Mouse (Mus musculus) testis, adult 2 months (tissue): Measurements from ENCODE around the gene Dnajc5g. TPM values are rescaled to one million over a fixed set of nuclear protein-coding genes. Genes with fewer than 3 reads are reported as not detected.

Experiments
- H3K27ac ChIP-seq: fragments of 200-500 bp; 2 replicates; pipeline ENCODE4 v1.5.1; 2012; ENCODE audit warnings: low read depth, low read length; ENCODE audit not compliant: control insufficient read depth, insufficient read depth
- H3K27me3 ChIP-seq: fragments of 200-500 bp; 2 replicates; pipeline ENCODE4 v1.6.1; 2012; ENCODE audit warnings: mild to moderate bottlenecking, low read length, moderate library complexity; ENCODE audit not compliant: control insufficient read depth, insufficient read depth
- H3K36me3 ChIP-seq: fragments of 200-500 bp; 2 replicates; pipeline ENCODE4 v1.6.1; 2012; ENCODE audit warnings: mild to moderate bottlenecking, low read length; ENCODE audit not compliant: control insufficient read depth, insufficient read depth
- H3K4me1 ChIP-seq: fragments of 200-500 bp; 2 replicates; pipeline ENCODE4 v1.6.1; 2012; ENCODE audit warnings: low read length; ENCODE audit not compliant: control insufficient read depth, insufficient read depth
- H3K4me3 ChIP-seq: fragments of 200-500 bp; 2 replicates; pipeline ENCODE4 v1.5.1; 2012; ENCODE audit warnings: low read depth, mild to moderate bottlenecking, low read length, moderate library complexity, mixed read lengths; ENCODE audit not compliant: control insufficient read depth
- CTCF ChIP-seq: fragments of 200-500 bp; IDR thresholded peaks from 2 replicates; pipeline ENCODE4 v1.5.1; 2012; ENCODE audit warnings: low read depth, mild to moderate bottlenecking, inconsistent platforms, low read length, moderate library complexity; ENCODE audit not compliant: control insufficient read depth, insufficient read depth, insufficient replicate concordance
- POLR2A ChIP-seq: fragments of 200-500 bp; IDR thresholded peaks from 2 replicates; pipeline ENCODE4 v1.6.1; 2012; ENCODE audit warnings: low read depth, mild to moderate bottlenecking, inconsistent platforms, low read length, moderate library complexity; ENCODE audit not compliant: control insufficient read depth
- polyA plus RNA-seq: library from polyadenylated mRNA; depleted of rRNA; stranded (reverse); fragments of >200 nt; gene quantifications from 2 replicates; pipeline ENCODE4 v1.2.3, GENCODE M21; 2012

Dnajc5g gene
- polyA plus RNA-seq, 1 experiment = 183 TPM

DNA sequence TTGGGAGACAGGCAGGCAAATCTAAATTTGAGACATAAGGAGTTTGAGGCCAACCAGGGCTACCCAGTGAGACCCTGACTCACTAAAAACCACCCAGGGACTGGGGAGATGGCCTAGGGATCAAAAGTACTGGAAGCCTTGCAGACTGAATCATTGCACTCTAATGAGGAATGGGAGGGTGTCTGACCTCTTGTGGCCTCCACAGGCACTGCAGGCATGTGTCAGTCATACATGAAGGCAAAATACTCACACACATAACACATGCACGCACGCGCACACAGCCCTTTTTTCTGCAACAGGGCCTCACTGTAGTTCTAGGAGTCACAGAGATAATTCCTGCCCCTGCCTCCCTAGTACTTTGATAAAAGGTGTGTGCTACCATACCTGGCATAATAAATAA lies 24.7 kb upstream of the Dnajc5g start:
- Histone ChIP-seq H3K27me3 (no peaks in the 10 kb centered on the region), H3K4me1 (peaks cover 2% of the 10 kb centered on the region), H3K36me3 (no peaks in the 10 kb centered on the region), H3K4me3 (no peak overlapping the region), H3K27ac (no peak overlapping the region)
- peak; percentile 62; the same call in 1 of the 2 replicates for TF ChIP-seq CTCF
- no peak for TF ChIP-seq POLR2A

DNA sequence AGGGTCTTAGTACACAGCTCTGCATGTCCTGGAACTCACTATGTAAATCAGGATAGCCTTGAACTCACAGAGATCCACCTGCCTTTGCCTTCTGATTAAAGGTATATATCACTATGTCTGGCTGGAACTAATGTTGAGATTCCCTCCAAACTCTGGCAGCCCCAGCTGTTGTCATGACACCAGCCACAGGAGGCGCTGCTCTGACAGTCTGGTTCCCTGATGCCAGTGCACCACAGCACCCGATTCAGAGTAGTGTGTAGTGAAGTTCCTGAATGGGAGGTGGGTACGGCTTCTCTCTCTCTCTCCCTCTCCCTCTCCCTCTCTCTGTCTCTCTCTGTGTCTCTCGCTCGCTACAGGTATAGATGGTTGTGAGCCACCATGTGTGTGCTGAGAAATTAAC lies 23.7 kb upstream of the Dnajc5g start:
- no peaks in the 10 kb centered on the region for H3K36me3 ChIP-seq
- H3K4me1 ChIP-seq = no peaks in the 10 kb centered on the region; the same call in 1 of the 2 replicates
- H3K27me3 ChIP-seq = no peaks in the 10 kb centered on the region
- no peak overlapping the region for H3K27ac ChIP-seq
- TF ChIP-seq CTCF (peak; percentile 55; the same call in 1 of the 2 replicates), POLR2A (no peak)
- H3K4me3 ChIP-seq = no peak overlapping the region

DNA sequence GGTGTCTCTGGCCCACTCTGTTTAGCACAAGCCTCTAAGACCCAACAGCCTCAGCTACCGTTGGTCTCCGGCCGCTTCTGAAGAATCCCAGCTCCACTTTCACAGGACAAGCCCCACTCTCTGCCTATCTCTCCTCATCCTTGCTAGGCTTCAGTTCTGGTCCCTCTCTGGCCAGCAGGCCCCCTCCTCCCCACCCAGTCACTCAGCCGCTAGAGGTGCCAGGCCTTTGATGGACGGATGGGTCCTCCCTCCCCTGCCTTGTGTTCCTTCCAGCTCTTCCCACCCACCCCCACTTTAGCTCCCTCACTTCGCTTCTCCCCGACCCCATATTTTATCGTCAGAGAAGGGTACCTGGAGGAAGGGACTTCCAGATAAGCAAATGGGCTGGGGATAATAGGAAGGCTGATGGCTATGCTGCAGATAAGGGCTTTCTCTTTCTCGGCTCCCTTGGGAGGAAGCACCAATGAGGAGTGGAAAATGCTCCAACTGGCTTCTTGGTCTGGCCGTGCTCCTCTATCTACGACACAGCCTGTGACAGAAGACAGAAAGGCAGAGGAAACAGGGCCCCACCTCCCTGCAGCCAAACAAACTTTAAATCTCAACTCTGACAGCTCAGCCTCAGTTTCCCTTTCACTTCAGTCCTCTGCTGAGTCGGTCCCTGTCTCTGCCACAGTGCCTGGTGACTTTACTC lies 23.0 kb upstream of the Dnajc5g start:
- Histone ChIP-seq H3K4me1 (no peaks in the 10 kb centered on the region; the same call in 1 of the 2 replicates), H3K27me3 (no peaks in the 10 kb centered on the region), H3K27ac (no peak overlapping the region), H3K36me3 (no peaks in the 10 kb centered on the region), H3K4me3 (no peak overlapping the region)
- TF ChIP-seq CTCF = no peak
- TF ChIP-seq POLR2A = no peak

DNA sequence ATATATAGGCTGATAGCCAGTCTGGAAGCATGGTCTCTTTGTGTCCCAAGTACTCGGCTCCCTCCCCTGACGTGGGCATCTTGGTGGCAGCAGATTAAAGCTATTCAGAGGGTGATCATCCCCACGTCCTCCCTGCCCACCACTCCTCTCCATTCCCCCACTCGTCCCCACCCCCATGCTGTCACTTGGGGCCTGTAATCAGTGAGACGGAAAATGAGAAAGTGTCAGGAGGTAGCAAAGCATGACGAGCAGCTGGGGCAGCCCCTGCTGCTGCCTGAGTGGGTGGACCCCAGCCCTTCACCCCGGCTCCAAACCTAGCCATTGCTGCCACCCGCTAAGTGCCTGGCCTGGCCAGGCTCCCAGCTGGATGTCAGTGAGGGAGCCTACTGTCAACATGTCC lies 22.1 kb upstream of the Dnajc5g start:
- Histone ChIP-seq H3K4me3 (no peak overlapping the region), H3K27me3 (no peaks in the 10 kb centered on the region), H3K36me3 (no peaks in the 10 kb centered on the region), H3K4me1 (no peaks in the 10 kb centered on the region; the same call in 1 of the 2 replicates), H3K27ac (no peak overlapping the region)
- TF ChIP-seq CTCF = no peak
- no peak for TF ChIP-seq POLR2A

DNA sequence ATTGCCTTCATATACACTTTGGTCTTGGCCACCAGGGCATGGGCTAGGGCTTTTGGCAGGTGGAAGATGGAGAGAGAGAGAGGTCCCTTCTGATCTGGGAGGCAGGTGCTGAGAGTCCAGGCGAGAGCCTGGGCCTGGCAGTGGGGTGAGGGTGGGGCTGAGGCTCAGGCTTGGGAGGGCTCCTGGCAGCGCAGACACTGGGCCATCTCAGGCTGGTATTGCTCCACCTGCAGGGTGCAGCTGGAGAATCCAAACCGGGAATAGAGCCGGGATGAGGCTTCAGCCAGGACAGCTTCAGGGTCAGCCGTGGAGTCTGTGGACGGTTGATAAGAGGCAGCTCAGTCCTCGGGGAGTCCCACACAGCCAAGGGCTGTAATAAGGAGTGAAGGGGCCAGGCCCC lies 19.5 kb upstream of the Dnajc5g start:
- Histone ChIP-seq H3K4me3 (no peak overlapping the region), H3K27me3 (no peaks in the 10 kb centered on the region), H3K27ac (no peak overlapping the region), H3K36me3 (no peaks in the 10 kb centered on the region), H3K4me1 (no peaks in the 10 kb centered on the region)
- no peak for TF ChIP-seq POLR2A
- TF ChIP-seq CTCF = no peak

DNA sequence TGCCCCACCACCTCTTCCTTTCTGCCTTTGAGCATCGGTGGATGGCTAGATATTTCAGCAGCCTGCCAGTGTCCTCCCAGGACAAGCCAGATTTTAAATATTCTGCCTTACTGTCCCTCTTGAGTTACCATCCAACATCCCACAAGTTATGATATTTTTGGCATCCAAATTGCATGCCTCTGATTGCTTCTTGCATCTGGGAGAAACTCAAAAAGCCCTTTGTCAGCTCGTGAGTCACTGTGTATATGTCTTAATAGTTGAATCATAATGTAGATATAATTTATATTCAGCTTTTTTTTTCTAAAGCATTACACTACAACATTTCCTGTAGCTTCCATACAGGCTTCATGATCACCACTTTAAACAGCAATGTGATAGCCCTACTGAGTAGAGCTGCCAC lies 19.0 kb upstream of the Dnajc5g start:
- TF ChIP-seq POLR2A = no peak
- no peak for TF ChIP-seq CTCF
- no peaks in the 10 kb centered on the region; the same call in 1 of the 2 replicates for H3K4me1 ChIP-seq
- H3K36me3 ChIP-seq = no peaks in the 10 kb centered on the region
- H3K27me3 ChIP-seq = no peaks in the 10 kb centered on the region
- H3K27ac ChIP-seq = no peak overlapping the region
- no peak overlapping the region for H3K4me3 ChIP-seq

DNA sequence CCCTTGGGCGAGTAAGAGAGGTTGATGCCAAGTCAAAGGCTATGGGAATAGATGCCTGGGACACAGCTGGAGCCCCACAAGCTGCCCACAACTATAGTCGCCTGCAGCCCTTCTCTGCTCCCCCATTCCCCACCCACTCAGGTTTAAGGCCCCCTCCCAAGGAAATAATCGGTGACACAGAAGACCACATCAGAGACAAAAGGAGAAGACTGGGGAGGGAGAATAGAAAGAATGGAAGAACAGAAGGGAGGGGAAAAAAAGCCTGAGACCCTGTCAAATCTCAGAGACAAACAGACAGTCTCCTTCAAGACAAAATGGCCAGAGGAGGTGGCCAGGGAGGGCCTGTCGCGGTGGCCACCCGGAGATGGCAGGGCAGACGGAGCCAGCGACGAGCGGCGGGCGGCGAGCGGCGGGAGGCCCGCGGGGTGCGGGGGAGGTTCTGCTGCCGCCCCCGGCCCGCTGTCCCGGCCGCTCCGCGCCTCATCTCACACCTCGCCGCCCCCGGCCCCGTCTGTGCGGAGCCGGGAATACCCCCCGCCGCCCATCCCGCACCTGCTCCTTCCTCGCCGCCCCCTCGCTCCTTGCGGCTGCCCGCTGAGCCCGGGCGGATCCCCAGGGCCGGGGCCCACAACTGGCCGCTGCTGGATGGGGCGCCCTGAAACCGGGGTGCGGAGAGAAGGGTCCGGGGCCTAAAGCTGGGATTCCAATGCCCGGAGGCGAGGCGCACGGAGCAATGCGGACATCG lies 13.7 kb upstream of the Dnajc5g start:
- Histone ChIP-seq H3K4me1 (peaks cover 32% of the 10 kb centered on the region), H3K36me3 (no peaks in the 10 kb centered on the region), H3K27me3 (peaks cover 5% of the 10 kb centered on the region; the same call in 1 of the 2 replicates), H3K27ac (no peak overlapping the region), H3K4me3 (peak overlapping the region; percentile 41)
- TF ChIP-seq CTCF (no peak), POLR2A (no peak)
